Mouse (Mus musculus) CD4-positive naive resting alpha-beta T cell, adult 57 days (primary cell): ENCODE data around the gene 4930432M17Rik. TPM values are rescaled to one million over a fixed set of nuclear protein-coding genes. Genes with fewer than 3 reads are reported as not detected.

Source experiments
- total RNA-seq: library from RNA; stranded (reverse); gene quantifications from one replicate; pipeline ENCODE4 v1.2.4, GENCODE M21; 2023

Gene 4930432M17Rik
- total RNA-seq = not detected

DNA sequence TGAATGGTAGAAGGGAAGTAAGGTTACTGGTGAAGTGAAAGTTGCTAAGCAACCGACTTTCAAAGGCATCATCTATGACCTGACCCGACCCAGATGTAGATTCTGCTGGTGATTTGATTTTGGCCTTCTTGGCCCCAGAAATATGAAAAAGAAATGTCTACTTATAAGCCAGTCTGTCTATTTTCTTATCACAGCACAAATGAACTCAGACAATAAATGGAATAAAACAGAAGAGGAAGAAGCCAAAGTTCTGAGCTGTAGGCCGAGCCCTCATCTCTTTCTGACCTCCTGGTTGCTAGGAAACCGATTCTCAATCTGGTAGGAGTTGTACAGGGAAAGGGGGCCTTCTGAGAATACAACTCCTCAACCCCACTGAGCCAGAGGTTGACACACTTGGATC is at the start of gene 4930432M17Rik:
4930432M17Rik (plus strand) TSS at position 301 of the 400 bp plus-strand sequence.

DNA sequence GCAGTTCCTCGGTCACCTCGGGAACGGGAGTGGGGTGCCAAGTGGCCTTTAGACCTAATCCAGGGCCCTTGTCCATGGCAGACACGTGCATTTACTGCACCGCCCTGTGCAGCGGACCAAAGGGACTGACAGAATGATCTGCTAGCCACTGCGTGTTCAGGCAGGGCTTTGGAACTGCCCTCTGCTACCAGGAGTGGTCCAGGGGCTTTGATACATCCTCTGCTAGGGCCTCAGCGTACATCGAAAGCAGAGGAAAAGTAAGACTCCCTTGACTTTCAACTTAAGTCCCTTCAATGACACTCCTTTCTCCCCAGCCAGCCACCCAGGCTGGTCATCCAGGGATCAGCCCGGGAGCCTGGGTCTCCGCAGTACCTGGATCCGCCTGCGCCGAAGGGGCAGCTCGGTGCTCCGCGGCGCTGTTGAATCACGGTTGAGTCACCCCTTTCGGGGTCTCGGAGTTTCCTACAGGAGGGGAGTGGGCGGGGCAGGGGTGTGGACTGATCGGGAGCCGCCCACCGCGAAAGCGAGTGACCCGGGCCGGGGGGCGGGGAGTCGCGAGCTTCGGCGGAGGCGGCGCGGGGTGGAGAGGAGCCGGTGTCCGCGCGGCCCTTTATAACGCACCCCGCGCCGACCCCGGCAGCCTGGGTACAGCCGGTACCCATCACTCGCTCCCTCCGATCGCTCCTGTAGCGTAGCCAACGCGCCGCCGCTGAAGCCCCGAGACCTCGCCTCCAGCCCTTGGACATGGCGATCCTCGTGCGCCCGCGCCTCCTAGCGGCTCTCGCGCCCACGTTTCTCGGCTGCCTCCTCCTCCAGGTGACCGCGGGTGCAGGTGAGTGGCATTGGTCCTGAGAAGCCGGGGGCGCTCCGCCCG is 52.6 kb downstream of the 4930432M17Rik start, which contains the start of gene F3:
F3 (plus strand) TSS at position 567 of the 874 bp plus-strand sequence.

Other genes starting within 250 kb of the 4930432M17Rik start
- gene Cnn3, start 244.3 kb upstream of the 4930432M17Rik start, total RNA-seq = 16.7 TPM
- not detected for gene Slc44a3, start 138.4 kb upstream of the 4930432M17Rik start, total RNA-seq
- 0.71 TPM for gene F3, start 52.8 kb downstream of the 4930432M17Rik start, total RNA-seq
- 13.2 TPM for gene Abcd3, start 144.5 kb downstream of the 4930432M17Rik start, total RNA-seq